Mouse (Mus musculus): ENCODE data around the gene Stard13. TPM values are rescaled to one million over a fixed set of nuclear protein-coding genes. Genes with fewer than 3 reads are reported as not detected.

Stard13 gene
- total and polyA plus RNA-seq, 3 experiments = not detected

DNA sequence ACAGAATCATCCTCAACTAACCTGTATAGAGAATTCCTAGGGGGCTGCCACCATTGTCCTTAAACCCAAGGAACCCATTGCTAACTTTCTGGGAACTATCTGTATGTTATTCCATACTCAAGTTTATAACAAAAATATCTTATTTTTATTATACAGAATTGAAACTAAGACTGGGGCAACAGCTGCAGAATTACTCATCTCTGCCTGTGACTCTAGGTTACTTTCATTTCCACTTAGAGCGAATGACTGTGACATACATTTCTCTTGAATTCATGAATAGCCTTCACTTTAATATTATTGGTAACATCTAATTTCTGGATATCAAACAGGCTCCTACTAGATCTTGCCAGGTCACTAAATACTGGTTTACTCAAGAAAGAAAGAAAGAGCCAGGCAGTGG, 22.8 kb downstream of the Stard13 start:
- Histone ChIP-seq H3K79me2 (ENCODE audit: control insufficient read depth, insufficient read depth, low read length, poor library complexity) (no peaks in the 10 kb centered on the region), H3K27me3 (ENCODE audit: control insufficient read depth in 1 of 2, insufficient read depth in 2 of 2, low read length in 2 of 2) (no peaks in the 10 kb centered on the region; a peak in 1 of 4 replicates), H3K4me1 (ENCODE audit: control insufficient read depth in 1 of 2, insufficient read depth in 2 of 2, low read length in 2 of 2) (no peaks in the 10 kb centered on the region), H3K27ac (ENCODE audit: control insufficient read depth, low read depth, low read length) (no peak overlapping the region), H3K9ac (ENCODE audit: control insufficient read depth, low read depth, low read length, poor library complexity, severe bottlenecking) (no peak overlapping the region), H3K4me3 (ENCODE audit: control insufficient read depth in 1 of 2, insufficient read depth in 1 of 2, low read depth in 2 of 2, low read length in 2 of 2) (no peak overlapping the region), H3K9me3 (replicated peaks; ENCODE audit: insufficient read depth, low read length) (no peaks in the 10 kb centered on the region), H3K36me3 (ENCODE audit: control insufficient read depth in 1 of 2, insufficient read depth in 2 of 2, low read length in 2 of 2) (no peaks in the 10 kb centered on the region)
- TF ChIP-seq CHD2 (IDR thresholded peaks at IDR 0.05; ENCODE audit: low read length) (no peak), ZKSCAN1 (IDR thresholded peaks at IDR 0.05; ENCODE audit: low read depth, low read length) (no peak), POLR2A (IDR thresholded peaks at IDR 0.05; ENCODE audit: control insufficient read depth in 1 of 2, insufficient read depth in 1 of 2, low read depth in 1 of 2, low read length in 2 of 2, poor library complexity in 1 of 2) (no peak), ETS1 (IDR thresholded peaks at IDR 0.05; ENCODE audit: low read depth, low read length) (no peak), ZNF384 (IDR thresholded peaks at IDR 0.05; ENCODE audit: low read depth, low read length) (no peak), MAFK (IDR thresholded peaks at IDR 0.05; ENCODE audit: borderline replicate concordance, low read depth, low read length) (no peak), MXI1 (IDR thresholded peaks at IDR 0.05; ENCODE audit: low read depth, low read length) (no peak)
- DNase-seq (ENCODE audit: low read depth, low spot score) = no peak

DNA sequence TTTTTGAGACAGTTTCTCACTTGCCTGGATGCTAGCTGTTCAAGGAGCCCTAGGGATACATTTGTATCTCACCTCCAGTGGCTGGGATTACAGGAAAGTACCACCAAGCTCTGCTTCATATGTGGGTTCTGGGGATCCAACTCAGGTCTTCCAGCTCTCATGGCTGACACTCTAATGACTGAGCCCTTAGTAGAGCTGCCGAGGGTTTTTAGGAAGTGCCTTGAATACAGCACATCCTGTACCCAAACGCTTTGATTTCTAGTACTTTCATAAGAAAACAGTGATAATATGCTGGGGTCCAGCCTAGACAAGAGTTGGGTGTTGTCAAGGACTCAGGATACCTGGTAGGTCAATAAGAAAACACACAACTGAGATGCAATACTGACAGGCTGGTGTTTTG, 23.6 kb downstream of the Stard13 start:
- H3K27me3 ChIP-seq (ENCODE audit: control insufficient read depth in 1 of 2, insufficient read depth in 2 of 2, low read length in 2 of 2) = no peaks in the 10 kb centered on the region; a peak in 1 of 4 replicates
- H3K9ac ChIP-seq (ENCODE audit: control insufficient read depth, low read depth, low read length, poor library complexity, severe bottlenecking) = no peak overlapping the region
- no peaks in the 10 kb centered on the region for H3K36me3 ChIP-seq (ENCODE audit: control insufficient read depth in 1 of 2, insufficient read depth in 2 of 2, low read length in 2 of 2)
- H3K4me3 ChIP-seq (ENCODE audit: control insufficient read depth in 1 of 2, insufficient read depth in 1 of 2, low read depth in 2 of 2, low read length in 2 of 2) = no peak overlapping the region
- TF ChIP-seq MEF2A (IDR thresholded peaks at IDR 0.05; ENCODE audit: extremely low read depth, insufficient replicate concordance, low read depth, low read length, poor library complexity, severe bottlenecking) = no peak
- no peak for TF ChIP-seq SMC3 (IDR thresholded peaks at IDR 0.05; ENCODE audit: low read depth, low read length)
- TF ChIP-seq GATA1 (IDR thresholded peaks at IDR 0.05; ENCODE audit: low read depth, low read length) = no peak
- TF ChIP-seq MAFK (IDR thresholded peaks at IDR 0.05; ENCODE audit: borderline replicate concordance, low read depth, low read length) = no peak
- no peak for DNase-seq (ENCODE audit: low read depth, low spot score)
- H3K79me2 ChIP-seq (ENCODE audit: control insufficient read depth, insufficient read depth, low read length, poor library complexity) = no peaks in the 10 kb centered on the region
- no peaks in the 10 kb centered on the region for H3K4me1 ChIP-seq (ENCODE audit: control insufficient read depth in 1 of 2, insufficient read depth in 2 of 2, low read length in 2 of 2)
- no peaks in the 10 kb centered on the region for H3K9me3 ChIP-seq (replicated peaks; ENCODE audit: insufficient read depth, low read length)
- no peak overlapping the region for H3K27ac ChIP-seq (ENCODE audit: control insufficient read depth, low read depth, low read length)

DNA sequence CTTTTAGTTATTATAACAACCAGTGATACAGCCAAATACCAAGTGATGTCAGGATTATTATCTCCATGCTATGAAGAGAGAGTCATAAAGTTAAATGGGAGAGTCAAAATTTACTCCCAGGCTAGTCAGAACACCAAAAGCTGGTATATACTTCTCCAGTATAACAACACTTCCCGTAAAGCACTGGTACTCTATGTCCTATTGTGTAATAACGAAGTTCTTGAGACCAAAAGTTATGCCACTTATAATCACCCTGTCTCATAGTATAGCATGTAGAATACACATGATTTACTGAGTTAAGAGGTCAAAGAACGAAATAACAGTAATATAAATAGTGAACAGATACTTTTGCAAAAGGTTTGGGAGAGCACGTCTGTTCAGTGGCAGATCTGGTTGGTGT, 28.6 kb downstream of the Stard13 start:
- Histone ChIP-seq H3K79me2 (ENCODE audit: control insufficient read depth, insufficient read depth, low read length, poor library complexity) (no peaks in the 10 kb centered on the region), H3K4me3 (ENCODE audit: control insufficient read depth in 1 of 2, insufficient read depth in 1 of 2, low read depth in 2 of 2, low read length in 2 of 2) (no peak overlapping the region), H3K9me3 (replicated peaks; ENCODE audit: insufficient read depth, low read length) (no peaks in the 10 kb centered on the region), H3K9ac (ENCODE audit: control insufficient read depth, low read depth, low read length, poor library complexity, severe bottlenecking) (no peak overlapping the region), H3K36me3 (ENCODE audit: control insufficient read depth in 1 of 2, insufficient read depth in 2 of 2, low read length in 2 of 2) (no peaks in the 10 kb centered on the region), H3K4me1 (ENCODE audit: control insufficient read depth in 1 of 2, insufficient read depth in 2 of 2, low read length in 2 of 2) (no peaks in the 10 kb centered on the region), H3K27ac (ENCODE audit: control insufficient read depth, low read depth, low read length) (no peak overlapping the region), H3K27me3 (ENCODE audit: control insufficient read depth in 1 of 2, insufficient read depth in 2 of 2, low read length in 2 of 2) (no peaks in the 10 kb centered on the region)
- DNase-seq (ENCODE audit: low read depth, low spot score) = no peak
- no peak for TF ChIP-seq NRF1 (IDR thresholded peaks at IDR 0.05; ENCODE audit: insufficient read depth, low read depth, low read length, poor library complexity, severe bottlenecking)
- no peak for TF ChIP-seq MXI1 (IDR thresholded peaks at IDR 0.05; ENCODE audit: low read depth, low read length)
- no peak for TF ChIP-seq HCFC1 (IDR thresholded peaks at IDR 0.05; ENCODE audit: low read depth, low read length)
- TF ChIP-seq KAT2A (conservative IDR thresholded peaks at IDR 0.05; ENCODE audit: low read depth, low read length) = no peak
- TF ChIP-seq JUND (IDR thresholded peaks at IDR 0.05; ENCODE audit: low read depth, low read length) = no peak
- no peak for TF ChIP-seq ZNF384 (IDR thresholded peaks at IDR 0.05; ENCODE audit: low read depth, low read length)

Data from MEL (cell line).